Mouse (Mus musculus) kidney, adult 2 months (tissue): ENCODE measurements at regions not wholly inside any gene's neighbourhood (a gene's known extent, or its start where the extent isn't known, plus 50 kb on each side); places are given as distances from the start of the nearest gene placed in this dataset.

ENCODE experiments used
- DNase-seq: peaks from one replicate; pipeline ENCODE4 v3.0.0; 2021
- H3K27ac ChIP-seq: fragments of 200-500 bp; 2 replicates; pipeline ENCODE4 v1.5.1; 2012; ENCODE audit warnings: low read depth, low read length, control low read depth, inconsistent platforms; ENCODE audit not compliant: insufficient read depth
- H3K27me3 ChIP-seq: fragments of 200-500 bp; replicated peaks from 2 replicates; pipeline ENCODE4 v1.6.1; 2012; ENCODE audit warnings: mild to moderate bottlenecking, moderate library complexity, low read length, inconsistent platforms; ENCODE audit not compliant: control insufficient read depth, insufficient read depth
- H3K36me3 ChIP-seq: fragments of 200-500 bp; 2 replicates; pipeline ENCODE4 v1.6.1; 2012; ENCODE audit warnings: mild to moderate bottlenecking, moderate library complexity, low read length, inconsistent platforms; ENCODE audit not compliant: control insufficient read depth, insufficient read depth
- H3K4me1 ChIP-seq: fragments of 200-500 bp; 2 replicates; pipeline ENCODE4 v1.6.1; 2011; ENCODE audit warnings: low read length; ENCODE audit not compliant: control insufficient read depth, insufficient read depth
- H3K4me3 ChIP-seq: fragments of 200-500 bp; 2 replicates; pipeline ENCODE4 v1.5.1; 2011; ENCODE audit warnings: mild to moderate bottlenecking, low read depth, low read length, control low read depth; ENCODE audit not compliant: insufficient read depth
- CTCF ChIP-seq: fragments of 200-500 bp; conservative IDR thresholded peaks from 2 replicates; pipeline ENCODE4 v1.5.1; 2011; ENCODE audit warnings: low read depth, mild to moderate bottlenecking, control low read depth, low read length, moderate library complexity, mixed read lengths; ENCODE audit not compliant: insufficient read depth, insufficient read length
- POLR2A ChIP-seq: fragments of 200-500 bp; IDR thresholded peaks from one replicate; pipeline ENCODE4 v1.6.1; 2011; ENCODE audit warnings: low read depth, low read length, control low read depth
- WGBS: fragments of 180-500 bp; shearing (Covaris S2); methylation state at CpG from one replicate; pipeline ENCODE4 v1.1.7; 2018; 5-methylcytosine and 5-hydroxymethylcytosine counted together

GRCm38 (mm10) chr12:31172451-31173318 is 67.9 kb upstream of the Gm6993 start:
- Histone ChIP-seq H3K4me1 (peaks cover 2% of the 10 kb centered on the region; the same call in 1 of the 2 replicates), H3K27me3 (no peaks in the 10 kb centered on the region), H3K36me3 (no peaks in the 10 kb centered on the region), H3K27ac (no peak overlapping the region; the same call in 1 of the 2 replicates), H3K4me3 (no peak overlapping the region)
- WGBS = 61% methylated on average over 4 of the region's 4 CpGs
- TF ChIP-seq CTCF (no peak), POLR2A (no peak)
- peak; percentile 40 for DNase-seq

DNA sequence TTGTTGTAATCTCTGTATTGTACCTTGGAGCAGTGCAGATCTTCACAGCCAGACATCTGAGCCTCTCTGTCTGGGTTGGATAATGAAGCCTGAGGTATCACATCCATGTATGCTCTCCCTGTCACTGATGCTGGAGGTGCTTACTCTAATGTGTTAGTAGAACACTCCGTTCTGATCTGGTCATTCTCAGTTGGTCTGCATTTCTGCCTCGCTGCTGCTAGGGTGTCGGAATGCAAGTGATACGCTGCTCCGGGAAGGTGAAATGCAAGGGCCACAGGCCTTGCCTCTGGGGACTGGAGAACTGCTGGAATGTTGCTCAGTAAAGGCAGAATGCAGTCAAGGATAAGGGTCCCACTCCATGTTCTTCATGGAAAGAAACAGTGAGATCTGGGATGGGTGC is 67.1 kb upstream of the Gm6993 start:
- 87% methylated on average over 5 of the region's 5 CpGs for WGBS
- Histone ChIP-seq H3K4me1 (peaks cover 3% of the 10 kb centered on the region; the same call in 1 of the 2 replicates), H3K27me3 (no peaks in the 10 kb centered on the region), H3K4me3 (no peak overlapping the region), H3K36me3 (no peaks in the 10 kb centered on the region), H3K27ac (no peak overlapping the region)
- TF ChIP-seq CTCF (no peak), POLR2A (no peak)
- no peak for DNase-seq

GRCm38 (mm10) chr12:31179536-31179935 is 61.0 kb upstream of the Gm6993 start:
- 30% methylated on average over 6 of the region's 6 CpGs for WGBS
- DNase-seq = peak; percentile 51

GRCm38 (mm10) chr12:31183632-31184031 is 56.9 kb upstream of the Gm6993 start:
- WGBS = 78% methylated on average over 4 of the region's 4 CpGs
- no peak for TF ChIP-seq POLR2A
- TF ChIP-seq CTCF = no peak
- DNase-seq = no peak

More at GRCm38 (mm10) chr12:31179536-31179935, 61.0 kb upstream of the Gm6993 start:
- Histone ChIP-seq H3K4me1 (peaks cover 7% of the 10 kb centered on the region; the same call in 1 of the 2 replicates), H3K36me3 (no peaks in the 10 kb centered on the region), H3K4me3 (no peak overlapping the region), H3K27me3 (no peaks in the 10 kb centered on the region), H3K27ac (no peak overlapping the region)
- TF ChIP-seq CTCF (no peak), POLR2A (no peak)

GRCm38 (mm10) chr12:31184217-31184975 is 56.2 kb upstream of the Gm6993 start:
- Histone ChIP-seq H3K27me3 (no peaks in the 10 kb centered on the region), H3K36me3 (no peaks in the 10 kb centered on the region), H3K4me3 (no peak overlapping the region), H3K4me1 (peaks cover 6% of the 10 kb centered on the region; the same call in 1 of the 2 replicates), H3K27ac (no peak overlapping the region)
- 52% methylated on average over 11 of the region's 11 CpGs for WGBS
- TF ChIP-seq CTCF (no peak), POLR2A (no peak)
- peak; percentile 43 for DNase-seq

More at GRCm38 (mm10) chr12:31183632-31184031, 56.9 kb upstream of the Gm6993 start:
- no peak overlapping the region for H3K27ac ChIP-seq
- H3K4me1 ChIP-seq = peaks cover 6% of the 10 kb centered on the region; the same call in 1 of the 2 replicates
- no peaks in the 10 kb centered on the region for H3K36me3 ChIP-seq
- H3K4me3 ChIP-seq = no peak overlapping the region
- H3K27me3 ChIP-seq = no peaks in the 10 kb centered on the region

DNA sequence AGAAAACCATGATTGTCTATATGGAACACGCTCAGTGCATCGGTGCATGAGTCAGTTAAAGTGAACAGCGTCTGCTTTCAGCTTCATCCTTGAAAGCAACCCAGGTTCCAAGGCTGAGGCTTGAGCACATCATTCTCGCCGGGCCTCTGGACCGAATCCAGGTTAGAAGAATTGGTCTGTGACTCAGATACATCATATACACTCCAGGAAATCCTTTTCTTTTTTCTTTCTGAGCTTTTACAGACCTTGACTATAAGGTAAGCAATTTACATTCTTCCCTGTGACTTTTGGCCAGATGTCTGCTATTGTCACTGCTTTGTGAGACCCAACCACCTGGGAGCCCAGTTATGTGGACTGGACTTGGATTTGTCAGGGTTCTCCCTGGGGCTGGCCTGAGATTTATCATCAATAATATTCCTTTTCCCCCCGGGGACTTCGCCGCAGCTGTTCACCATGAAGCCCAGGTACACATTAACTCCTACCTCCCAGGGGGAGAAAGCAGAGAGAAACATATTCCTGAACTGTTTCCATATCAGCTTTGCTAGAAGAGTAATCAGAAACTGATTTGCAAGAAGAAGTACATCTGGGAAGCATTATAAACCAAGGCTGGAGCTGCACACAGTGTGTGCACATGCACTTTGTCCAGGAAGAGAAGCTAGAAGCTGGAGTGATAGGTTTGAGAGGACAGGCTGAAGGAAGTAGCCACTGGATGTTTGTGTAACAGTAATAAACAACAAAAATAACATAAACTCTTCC is 55.2 kb upstream of the Gm6993 start:
- Histone ChIP-seq H3K4me1 (peaks cover 3% of the 10 kb centered on the region; the same call in 1 of the 2 replicates), H3K27me3 (no peaks in the 10 kb centered on the region), H3K27ac (no peak overlapping the region), H3K4me3 (no peak overlapping the region), H3K36me3 (no peaks in the 10 kb centered on the region)
- DNase-seq = no peak
- WGBS = 59% methylated on average over 9 of the region's 9 CpGs
- TF ChIP-seq CTCF = no peak
- TF ChIP-seq POLR2A = no peak
